Mouse (Mus musculus): ENCODE measurements around the gene Vipr1.

- TF ChIP-seq GATA1 (IDR thresholded peaks at IDR 0.05; ENCODE audit: low read length), result no peak
- TF ChIP-seq TAL1 (IDR thresholded peaks at IDR 0.05; ENCODE audit: low read length), result no peak
Measured at GRCm38 (mm10) chr9:121690734-121691133, 48.2 kb downstream of the Vipr1 start.

Measured in erythroblast, embryonic 14.5 days (primary cell).